Mouse (Mus musculus) E14TG2a.4 (cell line): ENCODE data around the gene Ect2.

Experiments
- H3K27me3 ChIP-seq: 2 replicates; pipeline ENCODE4 v1.6.1; 2014; ENCODE audit warnings: low read length, control low read depth; ENCODE audit not compliant: insufficient read depth
- H3K36me3 ChIP-seq: 2 replicates; pipeline ENCODE4 v1.6.1; 2014; ENCODE audit warnings: low read length, control low read depth; ENCODE audit not compliant: insufficient read depth
- H3K4me1 ChIP-seq: replicated peaks from 2 replicates; pipeline ENCODE4 v1.6.1; 2014; ENCODE audit warnings: low read depth, low read length, control low read depth
- H3K4me3 ChIP-seq: replicated peaks from 2 replicates; pipeline ENCODE4 v1.5.1; 2014; ENCODE audit warnings: mild to moderate bottlenecking, low read length
- H3K9me3 ChIP-seq: 2 replicates; pipeline ENCODE4 v1.6.1; 2014; ENCODE audit warnings: low read length, control low read depth
- CTCF ChIP-seq: conservative IDR thresholded peaks from 2 replicates; pipeline ENCODE4 v1.5.1; 2014; ENCODE audit warnings: low read length
- NANOG ChIP-seq: IDR thresholded peaks from 2 replicates; pipeline ENCODE4 v1.6.1; 2014; ENCODE audit warnings: borderline replicate concordance, low read length, mixed read lengths
- POU5F1 ChIP-seq: IDR thresholded peaks from 2 replicates; pipeline ENCODE4 v1.6.1; 2014; ENCODE audit warnings: low read length, borderline replicate concordance

Ect2 gene

GRCm38 (mm10) chr3:27162410-27162804 lies 8.7 kb upstream of the Ect2 start:
- Histone ChIP-seq H3K27me3 (no peaks in the 10 kb centered on the region), H3K4me3 (no peak overlapping the region), H3K36me3 (no peaks in the 10 kb centered on the region), H3K4me1 (peaks cover 22% of the 10 kb centered on the region), H3K9me3 (peaks cover 11% of the 10 kb centered on the region)
- TF ChIP-seq CTCF, result no peak

- Histone ChIP-seq H3K9me3 (peaks cover 11% of the 10 kb centered on the region), H3K4me1 (peaks cover 28% of the 10 kb centered on the region), H3K4me3 (no peak overlapping the region), H3K27me3 (no peaks in the 10 kb centered on the region), H3K36me3 (no peaks in the 10 kb centered on the region)
- no peak for TF ChIP-seq NANOG
- no peak; the same call in 1 of the 2 replicates for TF ChIP-seq POU5F1
- no peak for TF ChIP-seq CTCF
Measured at GRCm38 (mm10) chr3:27161645-27162409, 8.1 kb upstream of the Ect2 start.

- no peak overlapping the region for H3K4me3 ChIP-seq
- no peaks in the 10 kb centered on the region for H3K36me3 ChIP-seq
- no peaks in the 10 kb centered on the region for H3K27me3 ChIP-seq
- TF ChIP-seq CTCF (no peak), NANOG (no peak), POU5F1 (no peak)
- peaks cover 11% of the 10 kb centered on the region for H3K9me3 ChIP-seq
- peaks cover 50% of the 10 kb centered on the region for H3K4me1 ChIP-seq
Measured at GRCm38 (mm10) chr3:27158910-27159309, 5.2 kb upstream of the Ect2 start.

- peak overlapping the region; percentile 69; the same call in 1 of the 2 replicates for H3K4me3 ChIP-seq
- H3K36me3 ChIP-seq, result peaks cover 2% of the 10 kb centered on the region
- peaks cover 11% of the 10 kb centered on the region for H3K9me3 ChIP-seq
- TF ChIP-seq POU5F1, result no peak
- peak; percentile 18 for TF ChIP-seq CTCF
- TF ChIP-seq NANOG, result no peak
- peaks cover 50% of the 10 kb centered on the region for H3K4me1 ChIP-seq
- no peaks in the 10 kb centered on the region for H3K27me3 ChIP-seq
Measured at GRCm38 (mm10) chr3:27156594-27156949, 2.9 kb upstream of the Ect2 start.

- Histone ChIP-seq H3K4me3 (peak overlapping the region; percentile 69; the same call in 1 of the 2 replicates), H3K4me1 (peaks cover 50% of the 10 kb centered on the region), H3K36me3 (peaks cover 8% of the 10 kb centered on the region), H3K27me3 (no peaks in the 10 kb centered on the region), H3K9me3 (peaks cover 7% of the 10 kb centered on the region)
- TF ChIP-seq CTCF (no peak), POU5F1 (no peak), NANOG (no peak)
Measured at GRCm38 (mm10) chr3:27155856-27156593, 2.3 kb upstream of the Ect2 start.

GRCm38 (mm10) chr3:27155051-27155855 lies 1.6 kb upstream of the Ect2 start:
- Histone ChIP-seq H3K27me3 (no peaks in the 10 kb centered on the region), H3K9me3 (peaks cover 3% of the 10 kb centered on the region; the same call in 1 of the 2 replicates), H3K4me3 (peak overlapping the region; percentile 69), H3K36me3 (peaks cover 15% of the 10 kb centered on the region), H3K4me1 (peaks cover 55% of the 10 kb centered on the region)
- TF ChIP-seq NANOG (no peak), POU5F1 (no peak), CTCF (no peak)

- no peak for TF ChIP-seq POU5F1
- TF ChIP-seq CTCF, result no peak
- TF ChIP-seq NANOG, result no peak
- peaks cover 65% of the 10 kb centered on the region for H3K4me1 ChIP-seq
- H3K9me3 ChIP-seq, result no peaks in the 10 kb centered on the region; the same call in 1 of the 2 replicates
- peaks cover 25% of the 10 kb centered on the region for H3K36me3 ChIP-seq
- H3K27me3 ChIP-seq, result no peaks in the 10 kb centered on the region
- peak overlapping the region; percentile 69 for H3K4me3 ChIP-seq
Measured at GRCm38 (mm10) chr3:27154280-27154679, 602 bp upstream of the Ect2 start.

- Histone ChIP-seq H3K27me3 (no peaks in the 10 kb centered on the region), H3K4me3 (peak overlapping the region; percentile 97), H3K36me3 (peaks cover 35% of the 10 kb centered on the region), H3K9me3 (no peaks in the 10 kb centered on the region), H3K4me1 (peaks cover 63% of the 10 kb centered on the region)
- TF ChIP-seq POU5F1 (no peak), NANOG (no peak), CTCF (no peak)
Measured at GRCm38 (mm10) chr3:27153191-27153671, 447 bp downstream of the Ect2 start.
